Comparison of ENCODE assay signal across 7 mouse cellular contexts in the genomic region with DNA sequence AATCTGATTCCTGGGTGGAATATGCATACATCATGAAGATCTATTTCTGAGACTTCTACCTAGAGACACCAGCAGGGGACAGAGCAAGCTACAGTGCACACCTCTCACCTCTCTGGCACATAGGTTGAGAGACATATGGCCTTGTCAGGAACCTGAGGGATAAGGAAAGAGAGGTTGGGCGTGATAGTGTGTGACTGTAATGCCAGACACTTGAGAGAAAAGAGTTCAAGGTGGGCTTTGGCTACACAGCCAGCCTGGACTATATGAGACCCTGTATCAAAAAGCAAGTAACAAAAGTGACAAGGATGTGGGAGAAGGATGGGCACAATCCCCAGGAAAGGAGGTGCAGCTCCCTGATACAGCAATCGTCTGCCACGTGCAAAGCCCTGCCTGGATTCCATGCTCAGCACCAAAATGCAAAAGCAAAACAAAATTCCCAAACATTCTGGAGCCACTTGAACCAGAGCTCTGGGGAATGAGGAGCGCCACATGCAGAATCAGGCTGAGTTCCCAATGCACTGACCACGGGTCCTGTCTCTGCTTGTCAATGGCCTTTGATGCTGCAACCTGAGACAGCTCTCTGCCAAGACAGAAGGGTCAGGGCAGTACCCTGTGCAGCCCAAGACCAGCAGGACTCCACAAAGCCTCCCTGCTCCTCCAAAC. TPM values are rescaled to one million over a fixed set of nuclear protein-coding genes. Genes with fewer than 3 reads are reported as not detected.
DNase-seq lines count a peak whose midpoint lies in the region; ATAC-seq and TF ChIP-seq lines count a peak whose summit lies in the region.

No protein-coding gene starts in this region.

- peak overlapping the region; percentile 98 for H3K9ac ChIP-seq in heart, embryonic 16.5 days (ENCODE audit: low read length)
- H3K9ac ChIP-seq in lung, postnatal 0 days (replicated peaks; ENCODE audit: low read depth): peak overlapping the region; percentile 98

- WGBS in heart, embryonic 16.5 days: 27% methylated on average over 5 of the region's 5 CpGs
- 12% methylated on average over 5 of the region's 5 CpGs for WGBS in lung, postnatal 0 days

- DNase-seq in lung, adult 18-20 months: peak; percentile 24 to 37
- no peak for DNase-seq in lung, postnatal 36 days
- peak; percentile 76 for DNase-seq in cerebellum, adult 9-11 months
- DNase-seq in lung, postnatal 0 days (ENCODE audit: low spot score): peak; percentile 29

- TF ChIP-seq CTCF in lung, postnatal 0 days (IDR thresholded peaks at IDR 0.05): peak; percentile 30; the same call in 1 of the 2 replicates

- peaks cover 29% of the 10 kb centered on the region for H3K4me1 ChIP-seq in heart, embryonic 16.5 days (ENCODE audit: control insufficient read depth, insufficient read depth, low read length)
- peaks cover 29% of the 10 kb centered on the region for H3K4me1 ChIP-seq in lung, postnatal 0 days (ENCODE audit: insufficient read depth, low read depth, low read length)

- no peaks in the 10 kb centered on the region for H3K9me3 ChIP-seq in heart, embryonic 16.5 days (replicated peaks; ENCODE audit: control insufficient read depth, low read length)
- no peaks in the 10 kb centered on the region for H3K9me3 ChIP-seq in lung, postnatal 0 days (ENCODE audit: low read length)

- H3K4me3 ChIP-seq in heart, embryonic 16.5 days (ENCODE audit: low read length): peak overlapping the region; percentile 98
- peak overlapping the region; percentile 97 for H3K4me3 ChIP-seq in lung, postnatal 0 days (ENCODE audit: low read depth, low read length)

- peaks cover 7% of the 10 kb centered on the region for H3K36me3 ChIP-seq in heart, embryonic 16.5 days (ENCODE audit: control insufficient read depth, insufficient read depth)
- peaks cover 4% of the 10 kb centered on the region; the same call in 1 of the 2 replicates for H3K36me3 ChIP-seq in lung, postnatal 0 days (ENCODE audit: insufficient read depth, low read length)

- TF ChIP-seq EP300 in lung, postnatal 0 days (IDR thresholded peaks at IDR 0.05): no peak

- ATAC-seq in heart, embryonic 16.5 days (replicated peaks; ENCODE audit: extremely low read depth, insufficient read depth, low FRiP score): no peak
- no peak for ATAC-seq in lung, postnatal 0 days
- ATAC-seq in frontal cortex, adult (ENCODE audit: low TSS enrichment): no peak
- no peak for ATAC-seq in activated CD4-positive, CD25-positive, alpha-beta regulatory T cell, adult 4 months

- peak overlapping the region; percentile 83 for H3K4me2 ChIP-seq in heart, embryonic 16.5 days (ENCODE audit: low read depth, low read length)
- H3K4me2 ChIP-seq in lung, postnatal 0 days (replicated peaks; ENCODE audit: low read depth, low read length): peak overlapping the region; percentile 72

- peak overlapping the region; percentile 94 for H3K27ac ChIP-seq in heart, embryonic 16.5 days (ENCODE audit: low read length)
- peak overlapping the region; percentile 99 for H3K27ac ChIP-seq in lung, postnatal 0 days (ENCODE audit: low read length)

- no peaks in the 10 kb centered on the region for H3K27me3 ChIP-seq in heart, embryonic 16.5 days (ENCODE audit: control insufficient read depth, insufficient read depth, low read length)
- no peaks in the 10 kb centered on the region for H3K27me3 ChIP-seq in lung, postnatal 0 days (replicated peaks; ENCODE audit: insufficient read depth, low read length)

RNA-seq across cellular contexts. Expression of gene Smarcd2, which starts 1.5 kb away (rescaled TPM):
- 27.0 and 27.1 TPM in 2 replicates for polyA plus RNA-seq in heart, embryonic 16.5 days (2015; fragmentation: Nextera tagmentation; extraction: Ambion mirVana)
- 46.9 and 55.5 TPM in 2 replicates for polyA plus RNA-seq in lung, postnatal 0 days (2015; fragmentation: Nextera tagmentation; extraction: Ambion mirVana)
- 10 to 100 TPM; 17.6 to 23.2 TPM for polyA plus RNA-seq in activated CD4-positive, CD25-positive, alpha-beta regulatory T cell, adult 4 months (2017; shearing (Covaris generic))

RNA-seq across cellular contexts. Expression of gene Tcam1, which starts 5.2 kb away (rescaled TPM):
- 0.05 and 0.07 TPM in 2 replicates for polyA plus RNA-seq in heart, embryonic 16.5 days (2015; fragmentation: Nextera tagmentation; extraction: Ambion mirVana)
- 0.06 and 0.07 TPM in 2 replicates for polyA plus RNA-seq in lung, postnatal 0 days (2015; fragmentation: Nextera tagmentation; extraction: Ambion mirVana)
- polyA plus RNA-seq in activated CD4-positive, CD25-positive, alpha-beta regulatory T cell, adult 4 months (2017; shearing (Covaris generic)): under 1 TPM; 0.12 to 0.43 TPM

RNA-seq across cellular contexts. Expression of gene Psmc5, which starts 15.3 kb away (rescaled TPM):
- 217 and 221 TPM in 2 replicates for polyA plus RNA-seq in heart, embryonic 16.5 days (2015; fragmentation: Nextera tagmentation; extraction: Ambion mirVana)
- 150 and 153 TPM in 2 replicates for polyA plus RNA-seq in lung, postnatal 0 days (2015; fragmentation: Nextera tagmentation; extraction: Ambion mirVana)
- 100 to 1,000 TPM; 140 to 180 TPM for polyA plus RNA-seq in activated CD4-positive, CD25-positive, alpha-beta regulatory T cell, adult 4 months (2017; shearing (Covaris generic))

RNA-seq across cellular contexts. Expression of gene Ftsj3, which starts 15.4 kb away (rescaled TPM):
- polyA plus RNA-seq in heart, embryonic 16.5 days (2015; fragmentation: Nextera tagmentation; extraction: Ambion mirVana): 34.0 and 38.7 TPM in 2 replicates
- 18.7 and 19.0 TPM in 2 replicates for polyA plus RNA-seq in lung, postnatal 0 days (2015; fragmentation: Nextera tagmentation; extraction: Ambion mirVana)
- 10 to 100 TPM; 43.4 to 53.4 TPM for polyA plus RNA-seq in activated CD4-positive, CD25-positive, alpha-beta regulatory T cell, adult 4 months (2017; shearing (Covaris generic))

RNA-seq across cellular contexts. Expression of gene Gh, which starts 30.4 kb away (rescaled TPM):
- not detected in 2 replicates for polyA plus RNA-seq in heart, embryonic 16.5 days (2015; fragmentation: Nextera tagmentation; extraction: Ambion mirVana)
- not detected in 2 replicates for polyA plus RNA-seq in lung, postnatal 0 days (2015; fragmentation: Nextera tagmentation; extraction: Ambion mirVana)
- not detected for polyA plus RNA-seq in activated CD4-positive, CD25-positive, alpha-beta regulatory T cell, adult 4 months (2017; shearing (Covaris generic))
